Mouse (Mus musculus): ENCODE data around the gene Cltc. TPM values are rescaled to one million over a fixed set of nuclear protein-coding genes. Genes with fewer than 3 reads are reported as not detected.

Cltc gene
- polyA plus RNA-seq (2017; shearing (Covaris generic)), result 200 TPM

DNA sequence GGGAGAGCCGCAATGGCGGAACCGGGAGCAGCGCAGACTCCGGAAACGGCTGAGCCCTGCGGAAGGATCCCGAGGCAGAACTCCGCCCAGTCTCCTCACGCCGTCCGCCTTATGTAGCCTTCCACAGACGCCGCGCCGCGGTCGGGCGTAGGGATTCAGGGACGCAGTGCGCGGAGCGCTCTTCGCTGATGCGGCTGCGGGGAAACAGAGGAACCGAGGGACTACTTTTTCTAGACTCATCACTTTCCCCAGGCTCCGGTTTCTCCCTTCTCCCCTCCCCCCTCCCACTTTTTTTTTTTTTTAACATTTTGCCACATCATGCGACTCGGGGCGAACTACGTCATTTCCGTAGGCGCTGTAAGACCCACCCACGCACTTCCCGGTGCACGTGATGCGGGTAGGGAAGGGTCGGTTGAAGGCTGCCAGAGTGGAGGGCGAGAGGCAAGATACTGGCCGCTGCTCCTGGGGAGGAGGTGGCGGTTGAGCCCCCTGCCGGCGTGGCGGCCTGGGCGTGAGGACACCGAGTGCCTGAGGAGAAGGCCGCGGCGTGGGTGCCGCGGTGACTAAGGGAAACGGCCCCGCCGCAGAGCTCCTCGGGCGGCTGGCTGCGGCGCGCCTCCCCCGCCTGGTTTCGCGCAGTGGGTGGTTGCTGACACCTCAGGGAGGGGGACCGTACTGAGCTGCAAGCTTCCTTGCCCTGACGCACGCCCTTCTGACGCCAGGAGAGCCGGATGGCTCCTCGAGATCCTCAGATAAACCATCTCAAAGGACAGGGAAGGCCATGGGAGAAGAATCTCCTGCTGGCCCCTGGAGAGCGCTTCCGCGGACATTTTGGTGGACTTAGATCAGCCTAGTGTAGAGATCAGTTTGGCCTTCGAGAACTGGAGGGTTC, at the start of gene Cltc:
Gene Cltc (minus strand): TSS at position 86 of the 892 bp plus-strand sequence.

DNA sequence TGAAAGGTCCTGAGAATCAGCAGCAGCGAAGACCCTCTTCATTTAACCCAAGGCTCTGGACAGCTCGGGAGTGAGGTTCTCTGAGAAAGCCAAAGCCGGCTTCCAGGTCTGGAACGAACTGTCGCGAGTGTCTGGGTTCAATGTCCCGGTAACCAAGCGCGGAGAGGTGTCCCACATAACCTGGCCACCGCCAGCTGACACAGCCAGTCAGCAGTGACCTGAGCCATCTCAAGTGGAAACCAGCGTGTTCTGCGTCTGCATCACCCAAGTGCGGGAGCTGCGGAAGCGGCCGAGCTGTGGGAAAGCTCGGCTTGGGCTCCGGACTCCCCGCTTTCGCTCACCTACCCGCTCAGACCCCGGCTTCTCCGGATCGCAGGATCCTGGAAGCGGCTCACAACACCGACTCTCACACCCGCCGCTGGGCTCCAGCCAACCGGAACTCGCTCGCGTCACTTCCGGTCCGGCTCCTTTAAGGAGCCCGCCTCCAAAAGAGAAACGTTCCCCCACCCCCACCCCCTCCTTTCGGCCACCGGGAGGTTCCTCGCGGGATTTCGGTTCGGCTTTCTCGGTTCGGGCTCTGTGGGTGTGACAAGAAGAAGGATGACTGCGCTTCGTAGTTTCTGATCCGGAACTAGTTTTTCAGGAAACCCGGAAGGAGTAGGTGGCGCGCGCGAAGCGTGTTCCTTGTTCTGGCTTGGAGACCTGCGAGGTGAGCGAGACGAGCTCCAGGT, 73.8 kb downstream of the Cltc start, which contains the start of the genes Vmp1 and Ptrh2:
Gene Vmp1 (minus strand): TSS at position 442 of the 731 bp plus-strand sequence.
Gene Ptrh2 (plus strand): TSS at position 591 of the 731 bp plus-strand sequence.

Other genes with a start within 250 kb of the Cltc start
- 83.1 TPM for gene Rps6kb1, start 212.8 kb downstream of the Cltc start, polyA plus RNA-seq (2017; shearing (Covaris generic))
- gene Tubd1, start 212.6 kb downstream of the Cltc start, polyA plus RNA-seq (2017; shearing (Covaris generic)), result 4.4 TPM
- 250 TPM for gene Vmp1, start 73.7 kb downstream of the Cltc start, polyA plus RNA-seq (2017; shearing (Covaris generic))
- gene Ptrh2, start 73.6 kb downstream of the Cltc start, polyA plus RNA-seq (2017; shearing (Covaris generic)), result 3.9 TPM
- gene Dhx40, start 50.2 kb upstream of the Cltc start, polyA plus RNA-seq (2017; shearing (Covaris generic)), result 51.2 TPM
- gene Ypel2, start 236.1 kb upstream of the Cltc start, polyA plus RNA-seq (2017; shearing (Covaris generic)), result 2.0 TPM